Mouse (Mus musculus) bone marrow, adult 2 months (tissue): Measurements from ENCODE around the gene Tbx5. TPM values are rescaled to one million over a fixed set of nuclear protein-coding genes. Genes with fewer than 3 reads are reported as not detected.

Experiments
- H3K27ac ChIP-seq: fragments of 200-500 bp; 2 replicates; pipeline ENCODE4 v1.5.1; 2012; ENCODE audit warnings: low read depth, mild to moderate bottlenecking, control low read depth, inconsistent platforms, low read length; ENCODE audit not compliant: control insufficient read depth, poor library complexity, insufficient read depth
- H3K4me1 ChIP-seq: fragments of 200-500 bp; 2 replicates; pipeline ENCODE4 v1.6.1; 2011; ENCODE audit warnings: low read length; ENCODE audit not compliant: control insufficient read depth, insufficient read depth
- H3K4me3 ChIP-seq: fragments of 200-500 bp; replicated peaks from 2 replicates; pipeline ENCODE3; 2011; ENCODE audit warnings: mild to moderate bottlenecking, low read depth, low read length, control low read depth; ENCODE audit not compliant: control insufficient read depth
- CTCF ChIP-seq: fragments of 200-500 bp; IDR thresholded peaks from 2 replicates; pipeline ENCODE4 v1.5.1; 2011; ENCODE audit warnings: low read length, control low read depth; ENCODE audit not compliant: control insufficient read depth, insufficient read depth
- POLR2A ChIP-seq: fragments of 200-500 bp; IDR thresholded peaks from 2 replicates; pipeline ENCODE4 v1.6.1; 2011; ENCODE audit warnings: low read depth, mild to moderate bottlenecking, control low read depth, low read length, borderline replicate concordance; ENCODE audit not compliant: control insufficient read depth
- WGBS: fragments of 180-500 bp; shearing (Covaris S2); methylation state at CpG from one replicate; pipeline ENCODE4 v1.1.7; 2018; 5-methylcytosine and 5-hydroxymethylcytosine counted together
- polyA plus RNA-seq: library from polyadenylated mRNA; stranded (reverse); fragments of >200 nt; gene quantifications from 2 replicates; pipeline ENCODE4 v1.2.4, GENCODE M21; 2011; ENCODE audit warnings: low replicate concordance; ENCODE audit not compliant: missing spikeins, insufficient read depth, insufficient read length

The Tbx5 gene
- polyA plus RNA-seq, 1 experiment = not detected

GRCm38 (mm10) chr5:119830611-119831010, 1.9 kb upstream of the Tbx5 start:
- no peak for TF ChIP-seq CTCF
- no peak overlapping the region for H3K4me3 ChIP-seq
- H3K4me1 ChIP-seq = no peaks in the 10 kb centered on the region
- no peak overlapping the region for H3K27ac ChIP-seq
- 9% methylated on average over 8 of the region's 8 CpGs for WGBS

DNA sequence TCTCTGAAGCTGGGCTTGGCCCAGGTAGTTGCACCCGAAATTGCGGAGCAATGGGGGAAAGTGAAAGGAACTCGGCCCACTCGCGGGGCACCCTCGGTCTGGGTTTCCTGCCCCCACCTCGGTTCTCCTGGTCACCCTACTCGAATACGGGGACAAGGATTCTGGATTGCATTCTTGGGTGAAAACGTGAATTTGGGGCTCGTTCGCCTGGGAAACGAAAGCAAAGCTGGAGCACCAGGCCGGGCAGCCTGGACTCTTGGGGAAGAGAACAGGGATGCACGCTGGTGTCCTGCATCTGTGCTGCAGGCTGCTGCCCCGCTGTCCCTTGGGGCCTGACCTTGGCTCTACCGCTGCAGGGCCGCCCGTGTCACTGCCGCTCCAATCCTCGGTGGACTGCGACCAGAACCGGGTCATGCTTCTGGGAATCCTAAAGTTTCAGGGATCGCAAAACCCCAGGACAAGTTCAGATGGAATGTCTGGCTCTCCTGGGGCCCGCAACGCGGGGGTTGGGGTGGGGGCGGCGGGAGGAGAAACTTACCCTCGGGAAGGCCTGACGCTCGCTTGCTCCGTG, 1.2 kb upstream of the Tbx5 start:
- WGBS = under 1% methylated on average over 33 of the region's 33 CpGs
- Histone ChIP-seq H3K4me3 (no peak overlapping the region), H3K4me1 (no peaks in the 10 kb centered on the region), H3K27ac (no peak overlapping the region)
- TF ChIP-seq POLR2A = no peak
- no peak for TF ChIP-seq CTCF

- H3K4me3 ChIP-seq = no peak overlapping the region
These were observed 533 bp upstream of the Tbx5 start for GRCm38 (mm10) chr5:119831791-119832478.

DNA sequence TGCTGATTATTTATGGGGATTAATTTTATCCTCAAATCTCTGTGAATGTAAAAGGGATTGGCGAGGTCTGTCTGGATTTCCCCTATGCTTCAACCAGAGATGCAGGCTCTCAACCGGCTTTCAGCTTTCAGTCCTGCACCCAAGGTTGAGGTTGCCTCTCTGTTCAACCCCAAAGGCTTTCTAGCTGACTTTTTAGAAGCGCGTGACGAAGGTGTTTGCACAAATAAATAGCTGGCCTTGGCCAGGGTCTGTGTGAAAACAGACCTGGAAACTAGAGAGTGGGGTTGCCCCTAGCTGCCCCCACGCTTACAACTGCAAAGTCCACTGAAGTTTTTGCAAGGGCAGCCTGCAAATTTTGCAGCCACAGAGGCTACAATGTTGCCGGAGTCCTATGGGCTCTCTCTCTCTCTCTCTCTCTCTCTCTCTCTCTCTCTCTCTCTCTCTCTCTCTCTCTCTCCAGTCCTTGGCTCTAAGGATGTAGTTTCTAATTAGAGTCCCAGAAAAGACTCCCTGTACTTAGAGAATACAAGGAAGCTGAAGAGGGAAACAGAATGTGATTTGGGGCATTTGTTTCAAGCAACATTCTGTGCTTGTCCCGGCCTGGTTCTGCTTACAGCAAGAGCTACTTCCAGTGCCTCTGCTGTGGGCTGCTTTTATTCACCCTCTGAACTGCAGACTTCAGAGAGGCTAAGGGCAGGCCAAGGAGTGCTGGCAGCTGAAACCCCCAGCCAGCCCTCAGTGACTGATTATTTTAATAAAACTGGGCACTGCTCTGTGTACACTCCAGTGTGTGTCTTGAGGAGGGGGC, 959 bp downstream of the Tbx5 start:
- no peak for TF ChIP-seq POLR2A
- TF ChIP-seq CTCF = no peak
- WGBS = 14% methylated on average over 8 of the region's 8 CpGs
- no peak overlapping the region for H3K4me3 ChIP-seq
- no peak overlapping the region for H3K27ac ChIP-seq
- no peaks in the 10 kb centered on the region for H3K4me1 ChIP-seq

More at GRCm38 (mm10) chr5:119831791-119832478, 533 bp upstream of the Tbx5 start:
- WGBS = 5% methylated on average over 25 of the region's 25 CpGs
- H3K27ac ChIP-seq = no peak overlapping the region
- no peak for TF ChIP-seq POLR2A
- no peak for TF ChIP-seq CTCF
- H3K4me1 ChIP-seq = no peaks in the 10 kb centered on the region

DNA sequence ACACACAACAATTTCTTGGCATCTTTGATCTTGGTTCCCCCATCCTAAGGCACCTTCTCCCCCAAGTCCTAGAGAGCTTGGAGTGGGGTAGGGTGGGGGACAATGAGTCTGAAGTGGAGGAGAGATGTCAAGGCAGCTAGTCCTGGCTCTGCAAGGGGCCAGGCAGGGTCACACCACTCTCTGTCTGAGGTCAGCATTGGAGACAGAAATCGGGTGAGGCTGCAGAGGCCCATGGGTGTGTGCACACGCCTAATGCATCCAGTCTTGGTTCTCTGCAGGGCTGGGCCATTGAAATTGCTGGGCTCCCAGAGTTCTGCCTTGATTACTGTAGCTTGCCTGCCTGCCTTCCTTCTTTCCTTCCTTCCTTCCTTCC, 1.5 kb downstream of the Tbx5 start:
- TF ChIP-seq POLR2A (no peak), CTCF (no peak)
- Histone ChIP-seq H3K4me1 (no peaks in the 10 kb centered on the region), H3K4me3 (no peak overlapping the region), H3K27ac (no peak overlapping the region)
- 19% methylated on average over 2 of the region's 2 CpGs for WGBS

DNA sequence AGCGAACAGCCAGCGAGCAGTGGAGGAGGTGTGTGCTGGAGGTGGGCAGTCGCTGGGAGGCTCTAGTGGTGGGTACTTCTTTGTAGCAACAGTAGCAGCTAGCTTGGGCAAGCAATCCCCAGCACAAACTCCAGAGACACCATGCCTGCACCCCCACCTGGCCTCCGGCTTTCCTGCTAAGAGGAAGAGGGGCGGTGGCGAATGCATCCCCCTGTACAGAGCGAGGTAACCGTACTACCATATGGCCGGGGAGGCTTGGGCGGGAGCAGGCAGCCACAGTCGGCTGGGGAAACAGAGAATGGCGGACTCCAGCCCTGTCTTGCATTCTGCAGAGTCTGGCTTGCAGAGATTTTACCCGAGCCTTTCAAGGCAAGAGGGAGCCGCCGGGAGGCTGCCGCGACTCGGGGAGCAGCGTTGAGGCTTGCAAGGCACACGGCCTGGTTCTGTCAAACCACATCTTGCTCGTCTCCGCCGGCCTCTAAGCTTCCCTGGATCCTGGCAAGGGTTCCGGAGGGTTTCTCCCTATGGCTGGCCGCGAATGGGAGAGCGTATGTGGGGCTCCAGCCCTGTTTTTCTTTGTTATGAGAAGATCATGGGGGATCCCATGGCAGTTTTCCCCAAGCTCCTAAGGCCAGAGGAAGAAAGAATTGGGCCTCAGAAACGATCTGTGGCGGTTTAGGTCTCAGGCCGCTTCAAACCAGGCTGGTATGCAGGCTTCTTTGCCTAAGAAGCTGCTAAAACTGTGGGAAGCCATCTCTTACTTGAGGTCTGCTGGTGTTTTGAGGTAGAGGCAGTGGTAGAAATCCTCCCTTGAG, 2.8 kb downstream of the Tbx5 start:
- H3K4me1 ChIP-seq = no peaks in the 10 kb centered on the region
- H3K27ac ChIP-seq = no peak overlapping the region; the same call in 1 of the 2 replicates
- 4% methylated on average over 30 of the region's 30 CpGs for WGBS
- H3K4me3 ChIP-seq = no peak overlapping the region
- TF ChIP-seq POLR2A (no peak), CTCF (no peak)

DNA sequence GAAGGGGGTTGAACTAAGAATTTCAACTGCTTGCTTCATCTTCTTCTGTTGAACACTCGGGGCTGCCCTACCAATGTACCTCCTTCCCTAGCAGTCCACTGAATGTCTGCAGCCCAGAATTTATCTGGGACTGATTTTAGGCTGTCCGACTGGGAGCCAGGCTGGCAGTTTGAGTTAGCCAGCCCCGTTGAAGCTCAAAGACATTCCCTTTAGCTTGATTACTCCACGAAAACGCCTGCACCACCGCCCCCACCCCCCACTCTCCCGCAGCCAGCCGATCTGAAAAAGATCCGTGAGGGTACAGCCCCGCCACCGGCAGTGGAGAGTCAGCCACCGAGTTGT, 3.4 kb downstream of the Tbx5 start:
- 5% methylated on average over 12 of the region's 12 CpGs for WGBS
- no peak for TF ChIP-seq CTCF
- no peak for TF ChIP-seq POLR2A

More for the DNA sequence above, 3.4 kb downstream of the Tbx5 start:
- H3K27ac ChIP-seq = no peak overlapping the region
- no peak overlapping the region for H3K4me3 ChIP-seq
- no peaks in the 10 kb centered on the region for H3K4me1 ChIP-seq
